Mouse (Mus musculus): ENCODE data around the gene Tmem131l. TPM values are rescaled to one million over a fixed set of nuclear protein-coding genes. Genes with fewer than 3 reads are reported as not detected.
A peak's percentile ranks its signal among the peaks of the same experiment; 100 is the strongest.

Gene Tmem131l
- polyA plus RNA-seq (2016; fragmentation: Nextera tagmentation; extraction: Ambion mirVana), result 74.9 and 84.7 TPM in 2 replicates

DNA sequence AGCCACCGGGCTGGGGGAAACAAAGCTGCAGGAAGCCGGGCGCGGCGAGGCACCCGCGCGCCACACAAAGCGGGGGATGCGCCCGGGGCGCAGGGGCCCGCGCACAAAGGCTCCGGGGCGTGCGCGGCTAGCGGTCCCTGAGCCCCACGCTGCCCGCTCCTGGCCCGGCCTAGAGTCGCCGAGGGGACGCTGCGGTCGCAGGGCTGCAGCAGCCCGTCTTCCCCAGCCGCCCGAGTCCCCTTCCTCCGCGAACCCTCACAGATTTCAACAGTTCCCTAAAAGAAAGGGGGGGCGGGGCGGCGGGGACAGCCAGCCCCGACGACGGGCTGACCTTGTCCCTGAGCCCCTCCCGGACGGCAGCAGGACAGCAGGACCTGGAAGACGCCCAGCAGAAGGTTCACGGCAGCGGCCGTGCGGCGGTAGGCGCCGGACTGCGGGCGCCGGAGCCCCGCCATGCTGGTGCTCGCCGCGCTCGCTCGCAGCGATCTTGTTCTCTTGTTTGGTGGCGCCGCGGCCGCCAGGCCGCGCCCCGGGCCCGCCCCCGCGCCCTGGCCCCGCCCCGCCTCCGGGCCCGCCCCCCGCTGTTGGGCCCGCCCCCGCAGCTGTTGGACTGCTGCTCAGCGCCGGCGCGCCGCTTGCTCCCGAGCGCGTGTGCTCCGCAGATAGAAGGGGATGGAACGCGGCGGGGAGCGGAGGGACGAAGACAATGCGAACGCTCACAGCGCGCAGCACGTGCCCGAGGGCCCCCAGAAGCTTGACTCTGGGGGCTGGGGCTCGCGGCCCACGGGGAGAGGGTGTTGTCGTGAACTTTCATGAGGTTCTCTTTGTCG lies at the start of gene Tmem131l:
Tmem131l (minus strand) TSS at position 530 of the 830 bp plus-strand sequence.
- peak; percentile 87 for ATAC-seq (ENCODE audit: insufficient number of reproducible peaks, insufficient read depth, low FRiP score, low TSS enrichment)
- peak within 1 kb of the TSS; percentile 94 for H3K9ac ChIP-seq
- WGBS, result under 1% methylated on average over 98 of the region's 100 CpGs
- H3K36me3 ChIP-seq, result 0 out of 2 replicates have a peak, but pooled peaks cover 4% of the 10 kb centered on the region
- no peaks in the 10 kb centered on the region for H3K27me3 ChIP-seq
- peak within 1 kb of the TSS; percentile 93 for H3K4me3 ChIP-seq
- no peaks in the 10 kb centered on the region for H3K9me3 ChIP-seq
- peaks cover 21% of the 10 kb centered on the region for H3K4me1 ChIP-seq
- peak within 1 kb of the TSS; percentile 86 for H3K4me2 ChIP-seq (replicated peaks)
- peak within 1 kb of the TSS; percentile 94 for H3K27ac ChIP-seq

DNA sequence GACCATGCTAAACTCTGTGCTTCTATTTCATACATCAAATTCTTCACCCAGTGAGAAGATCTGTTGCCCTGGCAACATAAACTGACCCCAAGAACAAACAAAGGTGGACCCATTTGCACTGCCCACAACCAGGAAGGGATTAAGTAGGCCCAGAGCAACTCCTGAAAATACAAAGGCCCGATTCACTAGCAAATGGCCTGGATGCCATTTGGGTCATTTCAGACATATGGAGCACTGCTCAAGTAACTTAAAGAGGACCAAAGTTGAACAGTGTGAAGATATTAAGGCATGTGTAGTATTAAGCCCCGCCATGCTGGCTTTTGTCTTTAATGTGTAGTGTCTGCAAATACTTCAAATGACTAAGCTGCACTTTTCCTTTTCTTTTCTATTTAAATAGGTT lies 46.9 kb upstream of the Tmem131l start:
- Histone ChIP-seq H3K27ac (no peak overlapping the region), H3K4me1 (no peaks in the 10 kb centered on the region; the same call in 1 of the 2 replicates), H3K9me3 (no peaks in the 10 kb centered on the region), H3K36me3 (no peaks in the 10 kb centered on the region), H3K27me3 (no peaks in the 10 kb centered on the region), H3K4me2 (replicated peaks) (no peak overlapping the region), H3K9ac (no peak overlapping the region), H3K4me3 (no peak overlapping the region)
- no peak for ATAC-seq (ENCODE audit: insufficient number of reproducible peaks, insufficient read depth, low FRiP score, low TSS enrichment)
- WGBS, result 39% methylated on average over 2 of the region's 2 CpGs

DNA sequence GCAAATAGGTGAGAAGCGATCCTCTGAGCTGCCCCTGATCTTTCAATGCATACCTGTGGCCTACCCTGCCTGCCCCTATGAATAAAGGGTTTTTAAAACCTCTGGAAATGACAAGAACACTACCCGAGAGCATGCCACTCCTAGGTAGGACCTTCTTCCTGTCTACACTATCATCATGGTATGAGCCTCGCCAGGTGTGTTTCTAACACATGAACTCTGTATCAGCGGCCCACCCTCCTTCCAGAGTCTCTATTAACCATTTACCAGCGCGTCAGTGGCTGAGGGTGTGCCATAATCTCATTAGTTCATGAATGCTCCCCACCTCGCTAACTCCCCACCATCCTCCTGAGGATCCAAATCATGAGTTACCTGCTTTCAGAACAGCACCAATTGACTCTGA lies 46.4 kb upstream of the Tmem131l start:
- no peak overlapping the region for H3K27ac ChIP-seq
- WGBS, result 86% methylated on average over 7 of the region's 7 CpGs
- no peak overlapping the region for H3K4me2 ChIP-seq (replicated peaks)
- no peaks in the 10 kb centered on the region for H3K9me3 ChIP-seq
- no peaks in the 10 kb centered on the region for H3K36me3 ChIP-seq
- ATAC-seq (ENCODE audit: insufficient number of reproducible peaks, insufficient read depth, low FRiP score, low TSS enrichment), result no peak
- no peak overlapping the region for H3K4me3 ChIP-seq
- H3K9ac ChIP-seq, result no peak overlapping the region
- no peaks in the 10 kb centered on the region; the same call in 1 of the 2 replicates for H3K4me1 ChIP-seq
- H3K27me3 ChIP-seq, result no peaks in the 10 kb centered on the region

DNA sequence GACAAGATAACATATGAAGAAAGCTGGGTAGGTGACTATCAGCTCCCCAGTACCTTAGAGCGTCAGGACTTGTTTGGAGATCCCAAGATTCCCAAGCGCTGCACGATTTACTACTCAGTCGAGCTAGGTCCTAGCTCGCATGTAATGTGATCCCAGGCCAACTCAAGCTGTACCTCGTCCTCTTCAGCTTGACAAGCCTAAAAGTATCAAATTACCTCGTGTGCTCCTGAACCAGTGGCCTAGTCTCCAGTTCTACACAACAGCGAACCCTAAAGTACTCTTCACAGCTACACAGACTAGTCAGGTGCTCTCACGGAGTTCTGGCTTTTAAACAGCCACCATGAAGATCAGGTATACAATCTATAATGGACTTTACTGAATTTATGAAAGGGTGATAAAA lies 45.5 kb upstream of the Tmem131l start:
- ATAC-seq (ENCODE audit: insufficient number of reproducible peaks, insufficient read depth, low FRiP score, low TSS enrichment), result 0 out of 2 replicates have a peak, but pooled peaks have one; percentile 60
- no peaks in the 10 kb centered on the region for H3K36me3 ChIP-seq
- no peak overlapping the region for H3K9ac ChIP-seq
- H3K4me3 ChIP-seq, result no peak overlapping the region
- H3K4me1 ChIP-seq, result no peaks in the 10 kb centered on the region; the same call in 1 of the 2 replicates
- no peaks in the 10 kb centered on the region for H3K27me3 ChIP-seq
- 25% methylated on average over 9 of the region's 9 CpGs for WGBS
- H3K27ac ChIP-seq, result no peak overlapping the region
- no peak overlapping the region for H3K4me2 ChIP-seq (replicated peaks)
- H3K9me3 ChIP-seq, result no peaks in the 10 kb centered on the region

DNA sequence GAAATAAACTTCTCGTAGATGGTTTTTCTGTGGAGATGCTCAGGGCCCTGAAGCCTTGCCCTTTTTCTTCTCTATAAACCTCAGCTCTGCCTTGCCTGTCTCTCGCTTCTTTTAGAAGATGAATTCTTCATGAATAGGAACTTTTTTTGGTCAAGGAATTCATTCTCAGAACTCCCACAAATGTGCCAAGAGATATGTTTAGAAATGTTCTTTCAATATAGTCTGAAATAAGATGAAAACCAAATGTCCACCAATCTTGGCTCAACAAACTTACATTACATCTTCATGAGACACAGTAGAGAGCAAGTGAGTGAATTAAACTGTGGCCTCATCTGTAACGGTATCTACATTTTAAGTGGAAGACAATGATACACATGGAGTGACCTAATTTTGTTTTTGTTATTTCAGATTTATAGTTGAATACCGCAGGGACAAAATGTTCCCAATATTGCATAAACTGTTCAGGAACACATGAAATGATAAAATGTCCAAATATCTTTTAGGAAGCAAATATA lies 41.3 kb upstream of the Tmem131l start:
- H3K4me2 ChIP-seq (replicated peaks), result no peak overlapping the region
- no peaks in the 10 kb centered on the region for H3K9me3 ChIP-seq
- 77% methylated on average over 4 of the region's 4 CpGs for WGBS
- no peak overlapping the region for H3K4me3 ChIP-seq
- ATAC-seq (ENCODE audit: insufficient number of reproducible peaks, insufficient read depth, low FRiP score, low TSS enrichment), result no peak
- no peaks in the 10 kb centered on the region for H3K36me3 ChIP-seq
- H3K4me1 ChIP-seq, result no peaks in the 10 kb centered on the region; the same call in 1 of the 2 replicates
- H3K27ac ChIP-seq, result no peak overlapping the region
- H3K9ac ChIP-seq, result no peak overlapping the region
- no peaks in the 10 kb centered on the region for H3K27me3 ChIP-seq

DNA sequence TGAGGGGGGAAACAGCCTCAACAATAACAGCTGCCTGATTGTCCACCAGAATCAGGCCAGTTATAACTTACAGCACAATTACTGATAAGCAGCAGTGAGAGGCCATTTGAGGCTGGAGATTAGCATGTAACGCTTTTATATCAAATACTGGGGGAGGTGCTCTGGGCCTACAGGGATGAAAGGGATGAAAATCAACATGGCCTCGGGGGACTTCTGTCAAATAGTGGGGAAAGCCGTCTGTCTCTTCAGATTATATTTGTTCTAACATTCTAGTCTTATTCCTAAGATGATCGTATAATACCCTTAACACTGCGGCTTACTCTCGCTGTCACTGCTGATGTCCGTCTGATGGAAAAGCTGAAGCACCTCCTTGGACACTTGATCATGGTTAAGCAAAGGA lies 40.1 kb upstream of the Tmem131l start:
- no peaks in the 10 kb centered on the region for H3K36me3 ChIP-seq
- H3K27me3 ChIP-seq, result no peaks in the 10 kb centered on the region
- no peaks in the 10 kb centered on the region for H3K9me3 ChIP-seq
- H3K9ac ChIP-seq, result no peak overlapping the region
- H3K4me2 ChIP-seq (replicated peaks), result no peak overlapping the region
- H3K27ac ChIP-seq, result no peak overlapping the region
- no peak overlapping the region for H3K4me3 ChIP-seq
- ATAC-seq (ENCODE audit: insufficient number of reproducible peaks, insufficient read depth, low FRiP score, low TSS enrichment), result no peak
- H3K4me1 ChIP-seq, result no peaks in the 10 kb centered on the region; the same call in 1 of the 2 replicates
- WGBS, result 76% methylated on average over 7 of the region's 7 CpGs

DNA sequence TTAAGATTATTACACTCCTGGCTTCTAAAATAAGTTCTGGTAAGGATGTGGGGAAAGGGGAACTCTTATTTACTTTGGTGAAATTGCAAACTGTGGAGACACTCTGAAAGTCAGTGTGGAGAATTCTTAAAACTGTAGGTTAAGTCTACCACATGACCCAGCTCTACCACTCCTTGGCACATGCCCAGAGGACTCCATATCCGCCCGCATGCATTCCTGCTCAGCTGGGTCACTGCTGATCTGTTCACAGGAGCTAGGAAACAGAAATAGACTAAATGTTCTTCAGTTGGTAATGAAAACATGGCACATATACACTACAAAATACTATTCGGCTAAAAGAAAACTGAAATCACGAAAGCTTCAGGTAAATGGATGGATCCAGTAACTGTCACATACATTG lies 37.5 kb upstream of the Tmem131l start:
- Histone ChIP-seq H3K27me3 (no peaks in the 10 kb centered on the region), H3K4me1 (no peaks in the 10 kb centered on the region), H3K27ac (no peak overlapping the region), H3K9ac (no peak overlapping the region), H3K36me3 (no peaks in the 10 kb centered on the region), H3K4me3 (no peak overlapping the region), H3K4me2 (replicated peaks) (no peak overlapping the region), H3K9me3 (no peaks in the 10 kb centered on the region)
- no peak for ATAC-seq (ENCODE audit: insufficient number of reproducible peaks, insufficient read depth, low FRiP score, low TSS enrichment)
- 86% methylated on average over 4 of the region's 4 CpGs for whole genome bisulfite sequencing

DNA sequence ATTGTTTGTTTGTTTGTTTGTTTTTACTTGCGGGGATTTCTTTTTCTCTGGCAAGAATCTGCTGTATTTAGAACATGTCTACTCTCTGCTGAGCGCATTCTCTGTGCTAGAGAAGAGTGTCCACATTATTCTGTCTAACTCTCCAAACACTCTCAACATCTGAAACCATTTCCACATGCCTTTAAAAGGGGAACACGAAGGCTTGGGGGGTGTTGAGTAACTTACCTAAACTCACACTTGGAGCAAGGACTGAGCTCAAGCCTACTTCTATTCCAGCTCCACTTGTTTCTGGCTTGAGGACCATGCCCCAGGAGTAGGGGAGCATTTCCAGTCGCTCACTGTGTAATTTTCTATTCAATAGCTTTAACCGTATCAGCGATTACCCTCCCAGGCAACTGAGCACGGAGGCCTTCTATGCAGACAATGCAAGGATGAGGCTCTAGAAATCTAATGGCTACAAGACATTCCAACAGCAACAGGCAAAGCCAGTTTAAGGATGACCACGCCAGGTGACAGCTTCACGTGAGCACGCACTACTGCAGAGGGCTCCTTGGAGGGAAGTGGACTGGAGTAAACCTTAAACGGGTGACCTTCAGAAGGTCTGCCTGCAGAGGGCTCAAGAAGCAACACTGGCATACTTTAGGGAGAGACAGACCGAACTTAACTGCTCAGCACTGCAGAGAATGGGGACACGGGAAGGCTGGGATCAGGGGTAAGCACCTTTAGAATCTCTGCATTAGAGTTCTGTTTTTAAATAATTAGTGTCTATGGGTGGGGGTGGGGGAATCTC lies 36.8 kb upstream of the Tmem131l start:
- Histone ChIP-seq H3K36me3 (no peaks in the 10 kb centered on the region), H3K4me2 (replicated peaks) (no peak overlapping the region), H3K9me3 (no peaks in the 10 kb centered on the region), H3K4me3 (no peak overlapping the region), H3K4me1 (no peaks in the 10 kb centered on the region), H3K9ac (no peak overlapping the region), H3K27me3 (no peaks in the 10 kb centered on the region), H3K27ac (no peak overlapping the region)
- WGBS, result 73% methylated on average over 13 of the region's 13 CpGs
- no peak for ATAC-seq (ENCODE audit: insufficient number of reproducible peaks, insufficient read depth, low FRiP score, low TSS enrichment)

DNA sequence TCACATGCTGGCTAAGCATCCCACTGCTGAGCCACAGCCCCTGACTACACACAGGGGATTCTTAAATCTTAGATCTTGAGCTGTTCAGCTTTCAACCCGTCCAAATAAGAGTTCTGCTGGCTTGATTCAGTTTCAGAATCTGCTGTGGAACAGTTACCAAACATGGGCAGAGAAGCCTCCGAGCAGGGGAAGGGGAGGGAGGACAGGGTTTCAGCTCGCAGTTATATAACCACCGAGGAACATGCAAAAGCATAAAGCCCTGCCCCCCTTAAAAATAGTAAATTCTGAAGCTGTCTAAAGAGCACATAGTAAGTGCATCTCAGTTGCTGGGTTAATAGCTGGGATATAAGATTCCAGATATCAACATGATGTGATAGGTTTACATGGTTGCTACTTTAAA lies 35.5 kb upstream of the Tmem131l start:
- H3K4me2 ChIP-seq (replicated peaks), result no peak overlapping the region
- no peaks in the 10 kb centered on the region for H3K9me3 ChIP-seq
- H3K4me3 ChIP-seq, result no peak overlapping the region
- no peak for ATAC-seq (ENCODE audit: insufficient number of reproducible peaks, insufficient read depth, low FRiP score, low TSS enrichment)
- no peaks in the 10 kb centered on the region for H3K4me1 ChIP-seq
- no peaks in the 10 kb centered on the region for H3K36me3 ChIP-seq
- 70% methylated on average over 4 of the region's 4 CpGs for WGBS
- no peak overlapping the region for H3K9ac ChIP-seq
- H3K27ac ChIP-seq, result no peak overlapping the region
- H3K27me3 ChIP-seq, result no peaks in the 10 kb centered on the region

DNA sequence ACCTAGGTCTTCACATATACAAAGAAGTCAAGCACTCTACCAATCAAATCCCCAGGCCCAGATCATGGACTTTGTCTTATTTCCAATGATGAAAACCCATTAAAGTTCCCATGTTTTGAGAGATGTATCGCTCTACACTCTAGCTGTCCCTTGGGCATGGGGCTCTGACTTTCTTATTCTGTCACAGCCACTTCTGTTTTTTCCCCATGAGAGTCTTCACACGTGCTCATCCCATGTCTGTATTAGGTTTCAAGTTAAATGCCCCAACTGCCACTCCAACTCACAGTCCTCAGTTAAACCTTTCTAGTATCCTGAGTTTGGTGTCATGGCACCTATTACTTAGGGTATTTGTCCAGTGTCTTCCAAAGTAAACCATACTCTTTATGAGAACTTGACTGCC lies 34.8 kb upstream of the Tmem131l start:
- WGBS, result 80% methylated on average over 2 of the region's 2 CpGs
- H3K36me3 ChIP-seq, result no peaks in the 10 kb centered on the region
- ATAC-seq (ENCODE audit: insufficient number of reproducible peaks, insufficient read depth, low FRiP score, low TSS enrichment), result no peak

DNA sequence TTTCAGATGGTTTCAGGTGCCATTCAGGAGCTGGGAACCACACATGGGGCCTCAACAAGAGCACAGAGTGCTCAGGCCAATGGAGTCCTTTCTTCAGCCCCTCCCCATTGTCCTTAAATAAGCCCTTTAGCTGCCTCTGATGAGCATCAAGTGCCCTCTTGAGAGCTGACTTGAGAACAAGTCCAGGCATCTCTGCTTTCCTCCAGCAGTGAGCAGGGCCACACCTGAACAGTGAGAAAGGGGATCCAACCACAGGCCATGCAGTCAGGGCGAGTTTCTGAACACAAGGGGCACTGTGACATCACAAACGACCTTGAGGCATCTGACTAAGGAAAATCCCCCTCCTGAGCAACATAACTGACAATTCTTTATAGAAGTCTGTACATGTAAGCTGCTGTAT lies 31.7 kb upstream of the Tmem131l start:
- Histone ChIP-seq H3K36me3 (no peaks in the 10 kb centered on the region), H3K27ac (no peak overlapping the region), H3K4me2 (replicated peaks) (no peak overlapping the region), H3K4me1 (no peaks in the 10 kb centered on the region), H3K27me3 (no peaks in the 10 kb centered on the region), H3K4me3 (no peak overlapping the region), H3K9me3 (no peaks in the 10 kb centered on the region), H3K9ac (no peak overlapping the region)
- WGBS, result 13% methylated on average over 2 of the region's 2 CpGs
- ATAC-seq (ENCODE audit: insufficient number of reproducible peaks, insufficient read depth, low FRiP score, low TSS enrichment), result no peak

More for the DNA sequence above, 34.8 kb upstream of the Tmem131l start:
- no peak overlapping the region for H3K4me3 ChIP-seq
- H3K4me1 ChIP-seq, result no peaks in the 10 kb centered on the region
- H3K9me3 ChIP-seq, result no peaks in the 10 kb centered on the region
- no peak overlapping the region for H3K27ac ChIP-seq
- no peak overlapping the region for H3K9ac ChIP-seq
- no peaks in the 10 kb centered on the region for H3K27me3 ChIP-seq
- H3K4me2 ChIP-seq (replicated peaks), result no peak overlapping the region
